Mouse (Mus musculus) B cell, adult (primary cell): Measurements from ENCODE around the gene Gm9780. TPM values are rescaled to one million over a fixed set of nuclear protein-coding genes. Genes with fewer than 3 reads are reported as not detected.

Experiments used
- total RNA-seq: library from RNA; stranded (reverse); gene quantifications from 4 replicates; pipeline ENCODE4 v1.2.4, GENCODE M21; 2023; ENCODE audit not compliant: inconsistent age

Gene Gm9780
- not detected in 4 replicates for total RNA-seq

DNA sequence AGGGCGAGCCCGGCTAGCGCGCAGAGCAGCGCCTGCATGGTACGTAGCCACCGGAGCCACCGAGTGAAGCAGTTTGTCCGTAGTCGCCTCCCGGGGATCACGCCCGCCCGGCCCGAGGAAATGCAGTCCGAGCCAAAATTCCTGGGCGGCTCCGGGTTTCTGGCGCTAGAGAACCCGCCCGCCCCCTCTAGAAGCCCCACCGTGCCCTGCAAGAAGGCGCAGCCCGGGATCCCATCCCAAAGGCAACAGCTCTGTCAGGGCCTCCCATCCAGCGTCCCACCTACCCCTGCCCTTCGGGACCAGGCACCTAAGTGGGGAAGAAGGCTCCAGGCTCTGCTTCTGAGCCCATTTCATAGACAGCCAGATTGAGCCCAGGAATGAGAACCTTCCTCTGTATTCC is at the start of gene Gm9780:
Gene Gm9780 (minus strand): TSS at position 101 of the 400 bp plus-strand sequence.

DNA sequence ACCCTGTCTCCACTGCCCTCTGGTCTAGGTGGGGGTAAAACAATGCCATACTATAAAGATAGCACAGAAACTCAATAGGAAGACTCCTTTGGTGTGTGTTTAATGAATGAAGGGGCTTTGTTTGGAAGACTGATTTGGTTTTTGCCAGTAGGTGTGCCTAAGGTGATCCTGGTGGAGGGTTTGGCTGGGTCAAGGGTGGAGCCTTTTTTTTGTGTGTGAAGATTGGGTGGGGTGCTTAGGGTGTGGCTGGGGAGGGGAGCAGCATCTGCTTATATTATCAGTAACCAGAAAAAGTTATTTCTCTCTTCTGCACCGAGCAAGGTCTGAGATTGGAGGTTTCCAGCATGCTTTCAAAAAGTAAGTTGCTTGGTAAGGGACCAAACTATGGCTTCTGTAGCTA is 39.5 kb upstream of the Gm9780 start, which contains the start of gene Cphx3:
Gene Cphx3 (plus strand): TSS at position 301 of the 400 bp plus-strand sequence.

DNA sequence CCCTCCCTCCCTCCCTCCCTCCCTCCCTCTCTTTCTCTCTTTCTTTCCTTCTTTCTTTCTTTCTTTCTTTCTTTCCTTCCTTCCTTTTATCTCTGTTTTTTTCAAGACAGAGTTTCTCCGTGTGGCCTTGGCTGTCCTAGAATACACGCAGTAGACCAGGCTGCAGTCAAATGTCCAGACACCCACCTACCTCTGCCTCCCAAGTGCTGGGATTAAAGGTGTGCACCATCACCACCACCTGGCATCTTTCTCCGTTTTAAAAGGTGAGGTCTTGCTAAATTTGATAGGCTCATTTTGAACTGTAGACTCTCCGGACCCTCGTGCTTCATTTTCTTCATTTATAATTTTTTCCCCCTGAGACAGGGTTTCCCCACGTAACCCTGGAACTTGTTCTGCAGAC is 38.7 kb upstream of the Gm9780 start, which contains the start of gene Cphx2:
Gene Cphx2 (plus strand): TSS at position 301 of the 400 bp plus-strand sequence.

DNA sequence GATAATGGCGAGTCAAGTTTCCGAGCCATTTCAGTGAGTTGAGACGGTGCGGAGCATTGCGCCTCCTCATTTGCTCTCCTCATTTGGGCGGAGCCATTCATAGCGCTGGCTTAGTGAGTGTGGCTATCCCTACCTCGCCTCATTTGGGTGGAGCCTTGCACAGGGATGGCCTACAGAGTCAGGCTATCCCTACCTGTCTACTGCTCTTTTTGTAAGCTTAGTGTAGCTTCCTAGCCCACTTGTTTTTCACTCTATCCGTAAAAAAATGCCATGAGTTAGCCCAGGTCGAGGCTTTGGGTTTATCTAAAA is 24.8 kb upstream of the Gm9780 start, which contains the start of gene Tmem254c:
Gene Tmem254c (minus strand): TSS at position 31 of the 309 bp plus-strand sequence.

DNA sequence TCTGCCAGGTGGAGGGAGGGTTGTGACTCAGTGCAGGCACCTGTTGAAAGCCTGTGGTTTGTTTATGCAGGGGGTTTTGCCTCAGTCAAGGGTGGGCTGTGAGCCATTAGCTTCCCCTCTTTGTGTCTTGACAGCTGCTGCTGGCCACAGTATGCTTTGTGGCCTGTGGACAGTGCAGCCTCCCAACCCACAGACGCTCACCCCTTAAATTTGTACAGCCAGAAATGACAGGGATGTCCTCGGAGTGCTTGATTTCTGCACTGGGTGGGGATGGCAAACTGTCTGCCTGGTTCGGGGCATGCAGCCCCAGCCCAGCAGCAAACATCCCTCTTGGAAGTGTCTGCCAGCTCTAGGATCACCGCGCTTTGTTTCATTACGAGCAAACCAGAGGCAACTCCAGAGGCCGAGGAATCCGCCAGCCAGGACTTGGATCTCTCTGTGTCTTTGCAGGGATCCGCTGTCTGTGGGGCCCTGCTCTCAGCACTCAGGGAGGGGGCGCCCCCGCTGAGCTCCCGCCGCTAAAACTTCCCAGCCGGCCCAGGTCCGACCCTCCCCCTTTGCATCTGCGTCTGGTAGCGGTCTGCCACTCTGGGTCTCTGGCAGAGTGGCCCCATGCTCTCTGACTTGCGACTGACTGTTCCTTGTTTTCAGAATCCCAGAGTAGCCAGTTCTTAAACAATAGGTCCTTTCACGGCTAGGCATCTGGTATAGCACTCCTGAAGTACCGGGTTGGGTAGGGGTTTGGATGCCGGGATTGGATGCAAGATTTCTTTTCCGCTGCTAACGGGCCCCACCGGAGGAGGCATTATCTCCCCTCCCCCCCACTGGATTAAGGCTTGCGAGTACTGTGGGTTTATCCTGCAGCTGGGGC is 63.9 kb downstream of the Gm9780 start, which contains the start of gene Duxbl1:
Gene Duxbl1 (plus strand): TSS at position 207 of the 871 bp plus-strand sequence.

Other genes with a start within 250 kb of the Gm9780 start
- gene Anxa11, start 200.6 kb downstream of the Gm9780 start, total RNA-seq, result 80.3 to 87.7 TPM (median 84.2 TPM) in 4 replicates
- gene Plac9a, start 139.6 kb downstream of the Gm9780 start, total RNA-seq, result not detected in 4 replicates
- 4.3 to 8.0 TPM (median 6.6 TPM) in 4 replicates for gene Tmem254a, start 115.0 kb downstream of the Gm9780 start, total RNA-seq
- gene Cphx1, start 104.4 kb downstream of the Gm9780 start, total RNA-seq, result not detected in 4 replicates
- gene Duxbl1, start 64.1 kb downstream of the Gm9780 start, total RNA-seq, result not detected in 4 replicates
- 12.6 to 22.2 TPM (median 16.8 TPM) in 4 replicates for gene Tmem254c, start 24.6 kb upstream of the Gm9780 start, total RNA-seq
- not detected in 4 replicates for gene Cphx2, start 38.8 kb upstream of the Gm9780 start, total RNA-seq
- not detected in 4 replicates for gene Cphx3, start 39.6 kb upstream of the Gm9780 start, total RNA-seq
- gene Duxbl2, start 75.6 kb upstream of the Gm9780 start, total RNA-seq, result not detected in 4 replicates
- not detected in 4 replicates for gene Plac9b, start 139.8 kb upstream of the Gm9780 start, total RNA-seq
- 5.6 to 7.9 TPM (median 6.8 TPM) in 4 replicates for gene Tmem254b, start 164.3 kb upstream of the Gm9780 start, total RNA-seq
- gene Duxbl3, start 215.3 kb upstream of the Gm9780 start, total RNA-seq, result not detected in 4 replicates